Mouse (Mus musculus): ENCODE measurements around the gene Olfr507.
"Not testable (repeated sequence)": the region's sequence is repeated elsewhere in the genome, so short reads cannot be mapped to it uniquely, and the experiment has no call there.

Gene Olfr507

GRCm38 (mm10) chr7:108621514-108621913 lies at the start of gene Olfr507:
Gene Olfr507, plus strand, starts transcription at chr7:108621814.
- DNase-seq, result no peak

GRCm38 (mm10) chr7:108589797-108590196 lies 31.8 kb upstream of the Olfr507 start:
- DNase-seq, result no peak

- not testable (repeated sequence) for DNase-seq
Observed at GRCm38 (mm10) chr7:108601916-108602315, 19.7 kb upstream of the Olfr507 start.

GRCm38 (mm10) chr7:108610487-108610886 lies 11.1 kb upstream of the Olfr507 start, which contains the start of gene Olfr506:
Gene Olfr506, plus strand, starts transcription at chr7:108610787.
- no peak for DNase-seq

- no peak for DNase-seq
Observed at GRCm38 (mm10) chr7:108614110-108614509, 7.5 kb upstream of the Olfr507 start.

- not testable (repeated sequence) for DNase-seq
Observed at GRCm38 (mm10) chr7:108616781-108617180, 4.8 kb upstream of the Olfr507 start.

- DNase-seq, result no peak
Observed at GRCm38 (mm10) chr7:108629694-108630093, 8.1 kb downstream of the Olfr507 start, which contains the start of gene Olfr508. Gene Olfr508, plus strand, starts transcription at chr7:108629994.

- no peak for DNase-seq
Observed at GRCm38 (mm10) chr7:108651806-108652205, 30.2 kb downstream of the Olfr507 start, which contains the start of gene Olfr509. Gene Olfr509, minus strand, starts transcription at chr7:108651906.

GRCm38 (mm10) chr7:108662419-108662818 lies 40.8 kb downstream of the Olfr507 start:
- no peak for DNase-seq

GRCm38 (mm10) chr7:108666118-108666517 lies 44.5 kb downstream of the Olfr507 start, which contains the start of gene Olfr510:
Gene Olfr510, plus strand, starts transcription at chr7:108666418.
- DNase-seq, result no peak

GRCm38 (mm10) chr7:108671058-108671457 lies 49.4 kb downstream of the Olfr507 start:
- DNase-seq, result no peak

Measured in heart, adult 11 months (tissue).